Mouse (Mus musculus) brain, embryonic 14.5 days (tissue): ENCODE results near the gene 1700001L19Rik.

Source experiments
- CTCF ChIP-seq: fragments of 200-500 bp; IDR thresholded peaks from 2 replicates; pipeline ENCODE4 v1.5.1; 2012; ENCODE audit warnings: inconsistent platforms, mild to moderate bottlenecking, moderate library complexity, borderline replicate concordance; ENCODE audit not compliant: insufficient read depth, insufficient read length; ENCODE audit errors: extremely low read depth
- POLR2A ChIP-seq: fragments of 200-500 bp; IDR thresholded peaks from 2 replicates; pipeline ENCODE4 v1.6.1; 2012; ENCODE audit warnings: mild to moderate bottlenecking, inconsistent platforms, borderline replicate concordance; ENCODE audit not compliant: poor library complexity, insufficient read depth, insufficient read length, severe bottlenecking; ENCODE audit errors: extremely low read depth

- TF ChIP-seq POLR2A (no peak), CTCF (no peak)
Measured at GRCm38 (mm10) chr13:68605689-68606126, 8.5 kb downstream of the 1700001L19Rik start.
